Comparison of ENCODE assay signal across 8 mouse cellular contexts in the genomic region with DNA sequence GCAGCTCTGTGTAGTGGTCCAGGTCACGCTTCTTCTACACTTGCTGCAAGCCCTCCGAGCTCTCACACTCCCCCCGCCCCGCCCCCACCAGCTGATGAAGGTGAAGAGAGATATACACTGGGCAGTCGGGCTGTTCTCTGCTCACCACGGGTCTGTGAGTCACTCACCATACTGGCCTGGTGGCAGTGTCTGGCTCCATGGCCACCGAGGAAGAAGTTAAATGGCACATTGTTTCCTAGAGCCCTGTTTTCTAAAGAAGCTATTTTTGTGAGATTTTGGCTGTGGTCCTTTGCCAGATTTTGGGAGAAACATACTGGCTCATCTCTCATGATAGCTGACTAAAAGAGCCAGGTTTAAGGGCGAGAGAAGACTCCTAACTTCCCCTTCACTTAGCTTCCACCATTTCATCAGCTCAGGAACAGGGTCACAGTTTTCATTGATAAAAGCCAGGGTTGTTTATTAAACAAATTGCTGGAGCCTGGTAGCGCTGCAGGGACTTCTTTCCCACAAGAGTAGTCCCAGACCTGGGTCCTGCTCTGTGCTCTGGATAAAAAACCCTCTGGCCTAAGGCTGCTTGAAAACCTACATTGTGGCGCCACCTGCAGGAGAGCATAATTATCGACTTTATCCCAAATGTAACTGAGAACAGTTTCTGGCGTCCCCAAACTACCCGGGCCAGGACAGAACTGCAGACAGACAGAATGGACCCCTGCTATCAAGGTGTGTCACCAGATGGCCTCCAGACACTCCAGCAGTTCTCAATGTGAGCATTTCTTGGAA. TPM values are rescaled to one million over a fixed set of nuclear protein-coding genes. Genes with fewer than 3 reads are reported as not detected.
DNase-seq lines count a peak whose midpoint lies in the region; ATAC-seq lines count a peak whose summit lies in the region.

No protein-coding gene starts in this region.

- no peaks in the 10 kb centered on the region for H3K36me3 ChIP-seq in midbrain, embryonic 11.5 days (ENCODE audit: control insufficient read depth, insufficient read depth, low read length)
- H3K36me3 ChIP-seq in midbrain, embryonic 15.5 days (replicated peaks), result no peaks in the 10 kb centered on the region
- H3K36me3 ChIP-seq in limb, embryonic 10.5 days, result no peaks in the 10 kb centered on the region

- H3K4me3 ChIP-seq in midbrain, embryonic 11.5 days (ENCODE audit: low read depth, low read length), result no peak overlapping the region
- H3K4me3 ChIP-seq in midbrain, embryonic 15.5 days, result no peak overlapping the region
- no peak overlapping the region for H3K4me3 ChIP-seq in limb, embryonic 10.5 days

- DNase-seq in midbrain, embryonic 11.5 days (ENCODE audit: low spot score, missing footprints), result peak; percentile 96
- DNase-seq in gastrocnemius, adult 18-20 months (ENCODE audit: low spot score), result peak; percentile 75
- peak; percentile 82 for DNase-seq in kidney, adult 9 months
- peak; percentile 84 for DNase-seq in limb, embryonic 10.5 days (ENCODE audit: low spot score)
- DNase-seq in ovary, adult 18-20 months (ENCODE audit: low spot score), result peak; percentile 19
- peak; percentile 53 to 72 for DNase-seq in urinary bladder, postnatal 36 days (ENCODE audit: low spot score in 2 of 2)

- H3K4me1 ChIP-seq in midbrain, embryonic 11.5 days (ENCODE audit: control insufficient read depth, insufficient read depth, low read length), result peaks cover 7% of the 10 kb centered on the region
- H3K4me1 ChIP-seq in midbrain, embryonic 15.5 days, result 0 out of 2 replicates have a peak, but pooled peaks cover 3% of the 10 kb centered on the region
- H3K4me1 ChIP-seq in limb, embryonic 10.5 days, result peaks cover 32% of the 10 kb centered on the region

- no peaks in the 10 kb centered on the region for H3K9me3 ChIP-seq in midbrain, embryonic 11.5 days (ENCODE audit: control insufficient read depth, low read length)
- H3K9me3 ChIP-seq in midbrain, embryonic 15.5 days, result no peaks in the 10 kb centered on the region
- no peaks in the 10 kb centered on the region for H3K9me3 ChIP-seq in limb, embryonic 10.5 days (replicated peaks)

- H3K27ac ChIP-seq in midbrain, embryonic 11.5 days (ENCODE audit: low read depth, low read length), result no peak overlapping the region
- H3K27ac ChIP-seq in midbrain, embryonic 15.5 days, result no peak overlapping the region
- no peak overlapping the region for H3K27ac ChIP-seq in limb, embryonic 10.5 days

- no peak for ATAC-seq in midbrain, embryonic 11.5 days (ENCODE audit: low FRiP score)
- no peak for ATAC-seq in midbrain, embryonic 15.5 days (replicated peaks)
- ATAC-seq in cerebellum, adult (ENCODE audit: insufficient number of reproducible peaks, low FRiP score, low TSS enrichment), result peak; percentile 31; the same call in 1 of the 2 replicates

- no peak overlapping the region for H3K9ac ChIP-seq in midbrain, embryonic 11.5 days (ENCODE audit: low read length)
- no peak overlapping the region for H3K9ac ChIP-seq in midbrain, embryonic 15.5 days

- peaks cover 23% of the 10 kb centered on the region for H3K27me3 ChIP-seq in midbrain, embryonic 11.5 days (ENCODE audit: control insufficient read depth, insufficient read depth, low read length)
- peaks cover 12% of the 10 kb centered on the region; the same call in 1 of the 2 replicates for H3K27me3 ChIP-seq in midbrain, embryonic 15.5 days (replicated peaks)
- peaks cover 66% of the 10 kb centered on the region for H3K27me3 ChIP-seq in limb, embryonic 10.5 days (ENCODE audit: low read depth, poor library complexity, severe bottlenecking)

- 41% methylated on average over 13 of the region's 13 CpGs for WGBS in midbrain, embryonic 11.5 days
- 41% methylated on average over 13 of the region's 13 CpGs for WGBS in midbrain, embryonic 15.5 days
- WGBS in limb, embryonic 10.5 days, result 32% methylated on average over 13 of the region's 13 CpGs

- no peak overlapping the region for H3K4me2 ChIP-seq in midbrain, embryonic 11.5 days
- H3K4me2 ChIP-seq in midbrain, embryonic 15.5 days, result no peak overlapping the region

RNA-seq across cellular contexts. Expression of gene Plxna4, which starts 3.2 kb away (rescaled TPM):
- 3.6 and 3.7 TPM in 2 replicates for polyA plus RNA-seq in midbrain, embryonic 11.5 days (2014; fragmentation: Nextera tagmentation; extraction: Ambion mirVana)
- polyA plus RNA-seq in midbrain, embryonic 15.5 days (2015; fragmentation: Nextera tagmentation; extraction: Ambion mirVana), result 13.8 and 14.2 TPM in 2 replicates
- 1 to 10 TPM; 2.1 to 2.6 TPM for total RNA-seq in gastrocnemius, adult 18-20 months (2021)
- polyA plus RNA-seq in limb, embryonic 10.5 days (2016; fragmentation: Nextera tagmentation; extraction: Ambion mirVana), result 1.1 and 1.9 TPM in 2 replicates

Comparison
In these comparisons a context has a peak if more than half of its experiments do, and no peak if none do; other contexts are left out.
1. DNase-seq: peak in every context shown above with its lines; median percentile 96 in midbrain, embryonic 11.5 days; 84 in limb, embryonic 10.5 days; 82 in kidney, adult 9 months; 75 in gastrocnemius, adult 18-20 months; 62 in urinary bladder, postnatal 36 days; 19 in ovary, adult 18-20 months.